Mouse (Mus musculus): ENCODE data around the gene 1700088E04Rik. TPM values are rescaled to one million over a fixed set of nuclear protein-coding genes. Genes with fewer than 3 reads are reported as not detected.

Gene 1700088E04Rik
- polyA plus RNA-seq, 1 experiment = 4.1 TPM

- Histone ChIP-seq H3K27me3 (replicated peaks) (peaks cover 27% of the 10 kb centered on the region), H3K4me1 (peaks cover 50% of the 10 kb centered on the region), H3K9me3 (peaks cover 7% of the 10 kb centered on the region)
Observed at GRCm38 (mm10) chr15:79107966-79108365, 33.1 kb downstream of the 1700088E04Rik start.

DNA sequence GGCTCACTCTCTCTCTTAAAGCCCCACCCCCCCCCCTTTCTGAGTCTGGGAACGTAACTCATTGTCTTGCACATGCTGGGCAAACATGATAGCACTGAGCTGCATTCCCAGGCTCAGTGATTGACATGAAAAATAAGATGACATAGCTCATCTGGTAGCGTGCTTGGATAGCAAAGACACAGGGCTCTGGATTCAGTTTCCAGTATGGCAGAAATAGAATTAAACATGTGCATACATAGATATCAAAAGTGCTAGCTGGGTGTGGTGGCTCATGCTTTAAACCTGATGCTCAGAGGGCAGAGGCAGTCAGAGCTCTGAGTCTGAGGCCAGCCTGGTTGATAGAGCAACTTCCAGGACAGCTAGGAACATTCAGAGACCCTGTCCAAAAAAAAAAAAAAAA is 35.2 kb downstream of the 1700088E04Rik start:
- TF ChIP-seq GATA1 (IDR thresholded peaks at IDR 0.05; ENCODE audit: borderline replicate concordance, low read length) (no peak), FLI1 (IDR thresholded peaks at IDR 0.05; ENCODE audit: low read length) (no peak)
- H3K27me3 ChIP-seq (replicated peaks) = peaks cover 39% of the 10 kb centered on the region
- no peak overlapping the region for H3K4me3 ChIP-seq (replicated peaks)
- peaks cover 7% of the 10 kb centered on the region for H3K9me3 ChIP-seq
- peaks cover 45% of the 10 kb centered on the region for H3K4me1 ChIP-seq
- no peaks in the 10 kb centered on the region for H3K36me3 ChIP-seq (replicated peaks; ENCODE audit: low read length)

More at GRCm38 (mm10) chr15:79107966-79108365, 33.1 kb downstream of the 1700088E04Rik start:
- no peak for TF ChIP-seq GATA1 (IDR thresholded peaks at IDR 0.05; ENCODE audit: borderline replicate concordance, low read length)
- no peak for TF ChIP-seq FLI1 (IDR thresholded peaks at IDR 0.05; ENCODE audit: low read length)
- Histone ChIP-seq H3K4me3 (replicated peaks) (peak overlapping the region; percentile 99), H3K36me3 (replicated peaks; ENCODE audit: low read length) (peaks cover 9% of the 10 kb centered on the region)

DNA sequence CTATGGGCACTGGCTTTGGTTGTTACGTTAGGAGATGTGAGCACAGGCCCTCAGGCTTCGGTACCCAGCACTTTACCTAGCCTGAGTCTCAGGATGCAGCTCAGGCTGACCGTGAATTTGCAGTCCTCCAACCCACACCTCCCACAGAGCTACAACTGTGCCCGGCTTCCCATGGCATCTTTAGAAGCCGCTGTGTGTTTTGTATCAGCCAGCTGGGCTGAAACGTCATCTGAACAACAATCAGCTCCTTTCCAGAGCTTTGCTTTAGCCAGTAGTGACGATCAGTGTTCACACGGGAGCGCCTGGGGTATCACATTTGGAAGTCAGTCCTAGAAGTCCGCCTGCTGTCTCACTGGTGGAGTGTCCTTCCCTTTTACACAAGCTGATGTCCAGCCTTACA is 37.8 kb downstream of the 1700088E04Rik start:
- Histone ChIP-seq H3K36me3 (replicated peaks; ENCODE audit: low read length) (no peaks in the 10 kb centered on the region), H3K9me3 (peaks cover 7% of the 10 kb centered on the region), H3K4me1 (peaks cover 41% of the 10 kb centered on the region), H3K27me3 (replicated peaks) (peaks cover 49% of the 10 kb centered on the region), H3K4me3 (replicated peaks) (no peak overlapping the region)
- TF ChIP-seq FLI1 (IDR thresholded peaks at IDR 0.05; ENCODE audit: low read length) (no peak), GATA1 (IDR thresholded peaks at IDR 0.05; ENCODE audit: borderline replicate concordance, low read length) (no peak)

GRCm38 (mm10) chr15:79101531-79101930 is 39.5 kb downstream of the 1700088E04Rik start:
- Histone ChIP-seq H3K9me3 (peaks cover 7% of the 10 kb centered on the region), H3K4me3 (replicated peaks) (no peak overlapping the region), H3K27me3 (replicated peaks) (peaks cover 45% of the 10 kb centered on the region)

GRCm38 (mm10) chr15:79100391-79100790 is 40.7 kb downstream of the 1700088E04Rik start:
- peaks cover 42% of the 10 kb centered on the region for H3K4me1 ChIP-seq
- H3K4me3 ChIP-seq (replicated peaks) = no peak overlapping the region
- H3K9me3 ChIP-seq = peaks cover 7% of the 10 kb centered on the region
- TF ChIP-seq FLI1 (IDR thresholded peaks at IDR 0.05; ENCODE audit: low read length) (no peak), GATA1 (IDR thresholded peaks at IDR 0.05; ENCODE audit: borderline replicate concordance, low read length) (no peak)
- H3K27me3 ChIP-seq (replicated peaks) = peaks cover 41% of the 10 kb centered on the region
- H3K36me3 ChIP-seq (replicated peaks; ENCODE audit: low read length) = peaks cover 12% of the 10 kb centered on the region

More at GRCm38 (mm10) chr15:79101531-79101930, 39.5 kb downstream of the 1700088E04Rik start:
- H3K4me1 ChIP-seq = peaks cover 40% of the 10 kb centered on the region
- TF ChIP-seq FLI1 (IDR thresholded peaks at IDR 0.05; ENCODE audit: low read length) (no peak), GATA1 (IDR thresholded peaks at IDR 0.05; ENCODE audit: borderline replicate concordance, low read length) (no peak)
- peaks cover under 1% of the 10 kb centered on the region for H3K36me3 ChIP-seq (replicated peaks; ENCODE audit: low read length)

- Histone ChIP-seq H3K4me1 (peaks cover 37% of the 10 kb centered on the region), H3K27me3 (replicated peaks) (peaks cover 34% of the 10 kb centered on the region), H3K9me3 (peaks cover 2% of the 10 kb centered on the region), H3K4me3 (replicated peaks) (peak overlapping the region; percentile 2), H3K36me3 (replicated peaks; ENCODE audit: low read length) (peaks cover 20% of the 10 kb centered on the region)
- TF ChIP-seq FLI1 (IDR thresholded peaks at IDR 0.05; ENCODE audit: low read length) (no peak), GATA1 (IDR thresholded peaks at IDR 0.05; ENCODE audit: borderline replicate concordance, low read length) (no peak)
Observed at GRCm38 (mm10) chr15:79099456-79099855, 41.6 kb downstream of the 1700088E04Rik start.

GRCm38 (mm10) chr15:79098868-79099267 is 42.2 kb downstream of the 1700088E04Rik start:
- H3K9me3 ChIP-seq = no peaks in the 10 kb centered on the region
- H3K4me1 ChIP-seq = peaks cover 37% of the 10 kb centered on the region
- peaks cover 31% of the 10 kb centered on the region for H3K27me3 ChIP-seq (replicated peaks)
- TF ChIP-seq GATA1 (IDR thresholded peaks at IDR 0.05; ENCODE audit: borderline replicate concordance, low read length) (no peak), FLI1 (IDR thresholded peaks at IDR 0.05; ENCODE audit: low read length) (no peak)
- peaks cover 25% of the 10 kb centered on the region for H3K36me3 ChIP-seq (replicated peaks; ENCODE audit: low read length)
- H3K4me3 ChIP-seq (replicated peaks) = peak overlapping the region; percentile 53

- Histone ChIP-seq H3K9me3 (no peaks in the 10 kb centered on the region), H3K27me3 (replicated peaks) (peaks cover 28% of the 10 kb centered on the region), H3K4me1 (peaks cover 44% of the 10 kb centered on the region), H3K4me3 (replicated peaks) (no peak overlapping the region), H3K36me3 (replicated peaks; ENCODE audit: low read length) (peaks cover 32% of the 10 kb centered on the region)
- TF ChIP-seq FLI1 (IDR thresholded peaks at IDR 0.05; ENCODE audit: low read length) (no peak), GATA1 (IDR thresholded peaks at IDR 0.05; ENCODE audit: borderline replicate concordance, low read length) (no peak)
Observed at GRCm38 (mm10) chr15:79098220-79098619, 42.8 kb downstream of the 1700088E04Rik start.

DNA sequence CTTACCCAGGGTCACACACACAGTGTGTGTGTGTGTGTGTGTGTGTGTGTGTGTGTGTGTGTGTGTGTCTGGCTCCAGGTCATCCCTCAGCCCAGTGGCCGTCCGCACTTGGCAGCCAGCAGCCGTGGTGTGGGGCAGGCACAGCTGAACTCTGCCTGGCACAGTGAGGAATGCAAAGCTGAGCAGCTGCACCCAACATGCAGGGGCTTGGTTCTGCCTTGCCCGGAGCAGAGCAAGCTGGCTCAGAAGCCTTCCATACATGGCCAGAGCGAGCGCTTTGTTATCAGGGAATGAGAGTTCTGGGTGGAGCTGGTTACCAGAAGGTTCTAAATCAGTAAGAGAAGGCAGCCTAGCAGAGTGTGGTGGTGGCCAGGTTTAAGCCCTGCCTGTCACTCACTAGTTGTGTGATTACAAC is 43.4 kb downstream of the 1700088E04Rik start:
- no peak for TF ChIP-seq FLI1 (IDR thresholded peaks at IDR 0.05; ENCODE audit: low read length)
- TF ChIP-seq GATA1 (IDR thresholded peaks at IDR 0.05; ENCODE audit: borderline replicate concordance, low read length) = no peak
- H3K4me1 ChIP-seq = peaks cover 50% of the 10 kb centered on the region
- peaks cover 26% of the 10 kb centered on the region for H3K27me3 ChIP-seq (replicated peaks)
- peak overlapping the region; percentile 56 for H3K4me3 ChIP-seq (replicated peaks)
- peaks cover 38% of the 10 kb centered on the region for H3K36me3 ChIP-seq (replicated peaks; ENCODE audit: low read length)
- no peaks in the 10 kb centered on the region for H3K9me3 ChIP-seq

DNA sequence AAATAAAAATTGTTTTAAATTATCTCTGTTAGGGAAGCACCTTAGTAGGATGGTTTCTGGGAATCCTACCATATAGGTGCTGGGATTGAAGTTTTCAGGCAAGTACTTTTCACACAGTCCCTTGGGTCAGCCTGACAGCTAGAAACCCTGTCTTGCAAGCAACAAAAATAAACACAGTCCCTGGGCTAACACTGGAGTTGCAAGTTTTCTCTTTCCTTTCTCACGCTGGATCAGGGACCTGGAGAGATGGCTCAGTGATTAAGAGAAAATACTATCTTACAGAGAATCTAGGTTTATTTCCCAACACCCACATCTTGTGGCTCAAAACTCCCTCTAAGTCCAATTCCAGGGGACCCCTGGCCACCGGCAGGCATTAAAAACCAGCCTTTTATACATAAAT is 43.9 kb downstream of the 1700088E04Rik start:
- Histone ChIP-seq H3K36me3 (replicated peaks; ENCODE audit: low read length) (peaks cover 43% of the 10 kb centered on the region), H3K4me3 (replicated peaks) (no peak overlapping the region), H3K27me3 (replicated peaks) (peaks cover 24% of the 10 kb centered on the region), H3K4me1 (peaks cover 54% of the 10 kb centered on the region), H3K9me3 (no peaks in the 10 kb centered on the region)
- TF ChIP-seq GATA1 (IDR thresholded peaks at IDR 0.05; ENCODE audit: borderline replicate concordance, low read length) = no peak

DNA sequence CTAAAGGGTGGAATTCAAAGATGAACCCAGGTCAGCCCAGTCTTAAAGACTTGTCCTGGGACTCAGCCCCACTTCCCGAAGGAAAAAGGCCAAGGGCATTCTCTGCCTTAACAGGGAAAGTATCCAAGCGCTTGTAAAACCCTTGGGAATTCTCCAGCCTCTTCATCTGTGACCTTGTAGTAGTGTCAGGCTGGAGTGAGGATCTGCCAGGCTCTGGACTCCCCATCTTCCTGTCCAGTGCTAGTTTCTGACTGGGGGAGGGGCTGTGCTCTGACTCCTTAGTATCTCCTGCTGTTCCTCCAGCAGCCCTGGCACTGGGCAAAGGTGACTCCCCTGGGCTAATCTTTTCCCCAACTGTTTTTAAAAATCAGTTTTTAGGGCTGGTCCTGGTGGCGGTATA is 44.5 kb downstream of the 1700088E04Rik start:
- Histone ChIP-seq H3K27me3 (replicated peaks) (peaks cover 20% of the 10 kb centered on the region), H3K4me1 (peaks cover 56% of the 10 kb centered on the region), H3K36me3 (replicated peaks; ENCODE audit: low read length) (peaks cover 49% of the 10 kb centered on the region), H3K4me3 (replicated peaks) (no peak overlapping the region), H3K9me3 (no peaks in the 10 kb centered on the region)
- TF ChIP-seq GATA1 (IDR thresholded peaks at IDR 0.05; ENCODE audit: borderline replicate concordance, low read length) = no peak
- TF ChIP-seq FLI1 (IDR thresholded peaks at IDR 0.05; ENCODE audit: low read length) = no peak

All from megakaryocyte, embryonic 14.5 days (primary cell).